Mouse (Mus musculus): ENCODE measurements around the gene Tedc1. TPM values are rescaled to one million over a fixed set of nuclear protein-coding genes. Genes with fewer than 3 reads are reported as not detected.

The Tedc1 gene
- polyA plus RNA-seq, 1 experiment from 2014 or later = 19.8 TPM

GRCm38 (mm10) chr12:113212326-113212924 lies 56.2 kb downstream of the Tedc1 start:
- H3K4me2 ChIP-seq (ENCODE audit: low read depth, low read length) = no peak overlapping the region
- no peak overlapping the region for H3K27ac ChIP-seq (replicated peaks; ENCODE audit: low read depth, low read length)
- no peaks in the 10 kb centered on the region for H3K9me3 ChIP-seq (ENCODE audit: control insufficient read depth, low read length)
- ATAC-seq (ENCODE audit: low read depth) (no peak), DNase-seq (ENCODE audit: low spot score) (no peak)
- no peaks in the 10 kb centered on the region for H3K27me3 ChIP-seq (replicated peaks; ENCODE audit: control insufficient read depth, insufficient read depth, low read length)
- H3K36me3 ChIP-seq (ENCODE audit: control insufficient read depth, insufficient read depth, low read length) = no peaks in the 10 kb centered on the region
- no peak overlapping the region for H3K9ac ChIP-seq (ENCODE audit: low read depth, low read length)
- H3K4me1 ChIP-seq (ENCODE audit: control insufficient read depth, insufficient read depth, low read length) = no peaks in the 10 kb centered on the region
- WGBS = 86% methylated on average over 10 of the region's 10 CpGs
- no peak overlapping the region for H3K4me3 ChIP-seq (ENCODE audit: low read depth, low read length)

- H3K36me3 ChIP-seq (ENCODE audit: control insufficient read depth, insufficient read depth, low read length) = no peaks in the 10 kb centered on the region
- H3K4me3 ChIP-seq (ENCODE audit: low read depth, low read length) = no peak overlapping the region
- H3K9ac ChIP-seq (ENCODE audit: low read depth, low read length) = no peak overlapping the region
- DNase-seq (ENCODE audit: low spot score) (no peak), ATAC-seq (ENCODE audit: low read depth) (no peak)
- H3K9me3 ChIP-seq (ENCODE audit: control insufficient read depth, low read length) = no peaks in the 10 kb centered on the region
- H3K27me3 ChIP-seq (replicated peaks; ENCODE audit: control insufficient read depth, insufficient read depth, low read length) = no peaks in the 10 kb centered on the region
- WGBS = 82% methylated on average over 2 of the region's 2 CpGs
- no peaks in the 10 kb centered on the region for H3K4me1 ChIP-seq (ENCODE audit: control insufficient read depth, insufficient read depth, low read length)
- no peak overlapping the region for H3K4me2 ChIP-seq (ENCODE audit: low read depth, low read length)
- no peak overlapping the region for H3K27ac ChIP-seq (replicated peaks; ENCODE audit: low read depth, low read length)
Measured at GRCm38 (mm10) chr12:113213226-113213625, 57.0 kb downstream of the Tedc1 start.

GRCm38 (mm10) chr12:113214072-113214808 lies 58.0 kb downstream of the Tedc1 start:
- H3K36me3 ChIP-seq (ENCODE audit: control insufficient read depth, insufficient read depth, low read length) = no peaks in the 10 kb centered on the region
- ATAC-seq (ENCODE audit: low read depth) = no peak
- no peak overlapping the region for H3K4me3 ChIP-seq (ENCODE audit: low read depth, low read length)
- H3K27ac ChIP-seq (replicated peaks; ENCODE audit: low read depth, low read length) = no peak overlapping the region
- no peak overlapping the region for H3K4me2 ChIP-seq (ENCODE audit: low read depth, low read length)
- no peaks in the 10 kb centered on the region for H3K9me3 ChIP-seq (ENCODE audit: control insufficient read depth, low read length)
- H3K27me3 ChIP-seq (replicated peaks; ENCODE audit: control insufficient read depth, insufficient read depth, low read length) = no peaks in the 10 kb centered on the region
- H3K4me1 ChIP-seq (ENCODE audit: control insufficient read depth, insufficient read depth, low read length) = no peaks in the 10 kb centered on the region
- 83% methylated on average over 25 of the region's 25 CpGs for WGBS
- no peak for DNase-seq (ENCODE audit: low spot score)
- no peak overlapping the region for H3K9ac ChIP-seq (ENCODE audit: low read depth, low read length)

GRCm38 (mm10) chr12:113214972-113215666 lies 58.9 kb downstream of the Tedc1 start:
- no peak overlapping the region for H3K4me3 ChIP-seq (ENCODE audit: low read depth, low read length)
- no peaks in the 10 kb centered on the region for H3K27me3 ChIP-seq (replicated peaks; ENCODE audit: control insufficient read depth, insufficient read depth, low read length)
- no peaks in the 10 kb centered on the region for H3K4me1 ChIP-seq (ENCODE audit: control insufficient read depth, insufficient read depth, low read length)
- no peaks in the 10 kb centered on the region for H3K9me3 ChIP-seq (ENCODE audit: control insufficient read depth, low read length)
- 81% methylated on average over 16 of the region's 16 CpGs for WGBS
- H3K27ac ChIP-seq (replicated peaks; ENCODE audit: low read depth, low read length) = no peak overlapping the region
- H3K4me2 ChIP-seq (ENCODE audit: low read depth, low read length) = no peak overlapping the region
- H3K36me3 ChIP-seq (ENCODE audit: control insufficient read depth, insufficient read depth, low read length) = no peaks in the 10 kb centered on the region
- no peak overlapping the region for H3K9ac ChIP-seq (ENCODE audit: low read depth, low read length)
- ATAC-seq (ENCODE audit: low read depth) (no peak), DNase-seq (ENCODE audit: low spot score) (no peak)

Other genes starting within 250 kb of the Tedc1 start
- 9.4 and 13.1 TPM in 2 replicates for gene Jag2, start 226.6 kb upstream of the Tedc1 start, polyA plus RNA-seq (2014; fragmentation: Nextera tagmentation; extraction: Ambion mirVana)
- 87.3 and 87.4 TPM in 2 replicates for gene Nudt14, start 214.3 kb upstream of the Tedc1 start, polyA plus RNA-seq (2014; fragmentation: Nextera tagmentation; extraction: Ambion mirVana)
- 20.8 and 22.8 TPM in 2 replicates for gene Btbd6, start 179.9 kb upstream of the Tedc1 start, polyA plus RNA-seq (2014; fragmentation: Nextera tagmentation; extraction: Ambion mirVana)
- gene Brf1, start 155.7 kb upstream of the Tedc1 start, polyA plus RNA-seq (2014; fragmentation: Nextera tagmentation; extraction: Ambion mirVana) = 50.0 and 54.3 TPM in 2 replicates
- gene Pacs2, start 141.9 kb upstream of the Tedc1 start, polyA plus RNA-seq (2014; fragmentation: Nextera tagmentation; extraction: Ambion mirVana) = 17.9 and 18.7 TPM in 2 replicates
- not detected in 2 replicates for gene Tex22, start 81.9 kb upstream of the Tedc1 start, polyA plus RNA-seq (2014; fragmentation: Nextera tagmentation; extraction: Ambion mirVana)
- 19.8 and 21.3 TPM in 2 replicates for gene Mta1, start 58.1 kb upstream of the Tedc1 start, polyA plus RNA-seq (2014; fragmentation: Nextera tagmentation; extraction: Ambion mirVana)
- gene Crip2, start 16.2 kb upstream of the Tedc1 start, polyA plus RNA-seq (2014; fragmentation: Nextera tagmentation; extraction: Ambion mirVana) = 154 and 185 TPM in 2 replicates
- gene Crip1, start 10.1 kb upstream of the Tedc1 start, polyA plus RNA-seq (2014; fragmentation: Nextera tagmentation; extraction: Ambion mirVana) = 408 and 507 TPM in 2 replicates
- 8.7 and 11.5 TPM in 2 replicates for gene Tmem121, start 29.5 kb downstream of the Tedc1 start, polyA plus RNA-seq (2014; fragmentation: Nextera tagmentation; extraction: Ambion mirVana)